Mouse (Mus musculus) liver, embryonic 11.5 days (tissue): ENCODE data around the gene Art1. TPM values are rescaled to one million over a fixed set of nuclear protein-coding genes. Genes with fewer than 3 reads are reported as not detected.

Source experiments
- ATAC-seq: fragments of 200-750 bp; cut with Nextera tagmentation; replicated peaks from 2 replicates; pipeline ENCODE4 v1.8.0; 2017; ENCODE audit warnings: moderate number of reproducible peaks, mild to moderate bottlenecking, moderate TSS enrichment, moderate library complexity; ENCODE audit not compliant: low FRiP score
- DNase-seq: peaks from one replicate; pipeline ENCODE4 v3.0.0-alpha.2; 2017; ENCODE audit warnings: low spot score
- H3K27ac ChIP-seq: fragments of 300-500 bp; sonication (generic); 2 replicates; pipeline ENCODE4 v1.5.1; 2014; ENCODE audit warnings: mild to moderate bottlenecking, low read depth, low read length, control low read depth
- H3K27me3 ChIP-seq: fragments of 300-500 bp; sonication (generic); replicated peaks from 2 replicates; pipeline ENCODE4 v1.6.1; 2014; ENCODE audit warnings: low read length, mixed read lengths; ENCODE audit not compliant: control insufficient read depth, insufficient read depth
- H3K36me3 ChIP-seq: fragments of 300-500 bp; sonication (generic); 2 replicates; pipeline ENCODE4 v1.6.1; 2014; ENCODE audit warnings: mild to moderate bottlenecking, low read length, moderate library complexity, mixed read lengths; ENCODE audit not compliant: control insufficient read depth, insufficient read depth
- H3K4me1 ChIP-seq: fragments of 300-500 bp; sonication (generic); replicated peaks from 2 replicates; pipeline ENCODE4 v1.6.1; 2014; ENCODE audit warnings: low read length, mixed read lengths; ENCODE audit not compliant: control insufficient read depth, insufficient read depth
- H3K4me2 ChIP-seq: fragments of 300-500 bp; sonication (generic); 2 replicates; pipeline ENCODE4 v1.6.1; 2014; ENCODE audit warnings: mild to moderate bottlenecking, control low read depth, moderate library complexity
- H3K4me3 ChIP-seq: fragments of 300-500 bp; sonication (generic); 2 replicates; pipeline ENCODE4 v1.5.1; 2014; ENCODE audit warnings: low read depth, low read length, control low read depth
- H3K9ac ChIP-seq: fragments of 300-500 bp; sonication (generic); 2 replicates; pipeline ENCODE4 v1.6.1; 2014; ENCODE audit warnings: low read depth, low read length, control low read depth
- H3K9me3 ChIP-seq: fragments of 300-500 bp; sonication (generic); 2 replicates; pipeline ENCODE4 v1.6.1; 2016; ENCODE audit warnings: low read length, inconsistent platforms, mixed read lengths; ENCODE audit not compliant: control insufficient read depth
- WGBS: fragments of 180-500 bp; shearing (Covaris S2); extraction: QIAGEN DNeasy Blood & Tissue Kit; methylation state at CpG from one replicate; pipeline ENCODE4 v1.1.7; 2014; 5-methylcytosine and 5-hydroxymethylcytosine counted together
- polyA plus RNA-seq: library from polyadenylated mRNA; unstranded; fragments of >200 nt; fragmentation: Nextera tagmentation; extraction: Ambion mirVana; gene quantifications from 2 replicates; pipeline ENCODE4 v1.2.1, GENCODE M21; 2014

The Art1 gene
- polyA plus RNA-seq, 1 experiment from 2014 or later: 1.1 TPM

DNA sequence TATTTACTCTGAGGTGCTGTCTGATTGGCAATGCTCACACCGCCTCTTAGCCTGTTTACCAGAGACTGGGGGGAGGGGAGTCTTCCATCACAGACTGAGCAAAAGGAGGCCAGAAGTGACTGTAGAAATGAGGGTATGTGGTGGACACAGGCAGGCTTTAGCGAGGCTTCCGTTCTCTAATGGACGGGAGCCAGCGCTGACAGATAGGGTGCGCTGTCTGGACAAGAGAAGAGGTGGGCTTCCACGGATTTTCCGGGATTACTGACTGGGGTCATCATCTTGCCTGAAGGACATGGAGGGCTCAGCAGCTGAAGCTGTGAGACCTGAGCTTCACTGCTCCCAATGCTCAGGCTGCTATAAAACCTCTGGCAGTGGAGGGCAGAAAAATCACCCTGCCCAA lies 698 bp downstream of the Art1 start:
- Histone ChIP-seq H3K9ac (no peak overlapping the region), H3K36me3 (no peaks in the 10 kb centered on the region), H3K27me3 (peaks cover 8% of the 10 kb centered on the region), H3K4me2 (no peak overlapping the region), H3K27ac (no peak overlapping the region), H3K4me1 (peaks cover 18% of the 10 kb centered on the region), H3K4me3 (no peak overlapping the region), H3K9me3 (no peaks in the 10 kb centered on the region)
- WGBS: 51% methylated on average over 8 of the region's 8 CpGs
- ATAC-seq: no peak
- DNase-seq: no peak

DNA sequence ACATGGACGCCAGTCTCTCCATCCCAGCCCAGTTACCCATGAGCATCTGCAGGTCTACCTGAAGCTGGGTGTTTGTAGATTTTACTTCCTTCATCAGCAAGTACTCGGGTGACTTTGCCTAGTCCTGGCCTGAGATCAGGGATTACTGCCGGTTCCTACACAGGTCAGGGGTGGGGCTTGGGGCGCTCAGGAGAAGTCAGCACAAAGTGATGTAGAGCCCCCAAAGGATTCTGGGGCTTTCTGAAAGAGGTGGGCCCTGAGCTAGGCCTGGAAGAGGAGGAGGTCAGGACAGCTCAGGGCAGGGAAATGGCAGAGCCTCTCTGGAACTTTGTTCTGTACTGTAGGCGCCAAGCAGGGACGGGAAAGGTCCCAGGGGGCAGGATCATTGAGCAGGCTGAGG lies 1.2 kb downstream of the Art1 start:
- H3K27ac ChIP-seq: no peak overlapping the region
- WGBS: 51% methylated on average over 6 of the region's 6 CpGs
- no peaks in the 10 kb centered on the region for H3K9me3 ChIP-seq
- no peak overlapping the region for H3K9ac ChIP-seq
- H3K4me1 ChIP-seq: peaks cover 18% of the 10 kb centered on the region
- no peak overlapping the region for H3K4me3 ChIP-seq
- H3K27me3 ChIP-seq: peaks cover 8% of the 10 kb centered on the region
- DNase-seq (no peak), ATAC-seq (peak; percentile 22; the same call in 1 of the 2 replicates)
- H3K4me2 ChIP-seq: no peak overlapping the region
- H3K36me3 ChIP-seq: no peaks in the 10 kb centered on the region

DNA sequence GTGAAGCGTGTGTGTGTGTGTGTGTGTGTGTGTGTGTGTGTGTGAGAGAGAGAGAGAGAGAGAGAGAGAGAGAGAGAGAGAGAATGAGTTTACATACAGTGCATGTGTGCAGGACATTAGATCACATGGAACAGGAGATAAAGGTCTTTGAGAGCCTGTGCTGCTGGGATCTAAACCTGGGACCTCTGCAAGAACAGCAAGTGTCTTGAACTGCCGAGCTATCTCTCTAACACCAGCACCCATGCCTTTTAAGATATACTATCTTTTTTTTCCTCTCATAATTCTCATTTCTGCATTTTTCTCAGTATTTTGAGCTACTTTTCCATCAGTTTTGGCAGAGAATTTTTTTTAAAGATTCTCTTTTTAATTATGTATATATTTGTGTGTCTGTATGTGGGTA lies 2.0 kb downstream of the Art1 start:
- H3K27ac ChIP-seq: no peak overlapping the region
- 45% methylated on average over 2 of the region's 2 CpGs for WGBS
- H3K27me3 ChIP-seq: peaks cover 8% of the 10 kb centered on the region
- H3K4me2 ChIP-seq: no peak overlapping the region
- H3K9ac ChIP-seq: no peak overlapping the region
- no peak overlapping the region for H3K4me3 ChIP-seq
- H3K4me1 ChIP-seq: peaks cover 18% of the 10 kb centered on the region
- no peaks in the 10 kb centered on the region for H3K36me3 ChIP-seq
- DNase-seq: no peak
- ATAC-seq: peak; percentile 79
- no peaks in the 10 kb centered on the region for H3K9me3 ChIP-seq

DNA sequence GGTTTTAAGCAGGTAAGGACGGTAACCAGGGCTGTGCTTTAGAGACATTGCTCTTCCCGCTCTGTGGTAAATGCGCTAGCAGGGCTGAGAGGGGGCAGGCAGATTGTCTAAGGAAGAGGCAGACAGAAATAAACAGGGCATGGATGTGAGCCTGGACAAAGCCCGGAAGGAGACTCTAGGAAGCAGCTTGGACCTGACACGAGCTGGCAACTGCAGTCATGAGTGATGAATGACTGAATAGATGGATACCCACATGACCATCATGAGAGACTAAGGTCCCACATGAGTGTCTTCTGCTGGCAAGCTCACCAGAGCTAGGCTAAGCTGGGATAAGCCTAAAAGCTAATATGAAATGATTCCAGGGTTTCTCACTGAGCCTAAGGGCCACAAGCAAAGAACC lies 2.6 kb downstream of the Art1 start:
- peaks cover 3% of the 10 kb centered on the region; the same call in 1 of the 2 replicates for H3K27me3 ChIP-seq
- H3K4me2 ChIP-seq: no peak overlapping the region
- no peaks in the 10 kb centered on the region for H3K36me3 ChIP-seq
- H3K9ac ChIP-seq: no peak overlapping the region
- no peak overlapping the region for H3K27ac ChIP-seq
- H3K4me1 ChIP-seq: peaks cover 18% of the 10 kb centered on the region
- WGBS: 63% methylated on average over 5 of the region's 5 CpGs
- H3K9me3 ChIP-seq: no peaks in the 10 kb centered on the region
- no peak for ATAC-seq
- no peak for DNase-seq
- H3K4me3 ChIP-seq: no peak overlapping the region

DNA sequence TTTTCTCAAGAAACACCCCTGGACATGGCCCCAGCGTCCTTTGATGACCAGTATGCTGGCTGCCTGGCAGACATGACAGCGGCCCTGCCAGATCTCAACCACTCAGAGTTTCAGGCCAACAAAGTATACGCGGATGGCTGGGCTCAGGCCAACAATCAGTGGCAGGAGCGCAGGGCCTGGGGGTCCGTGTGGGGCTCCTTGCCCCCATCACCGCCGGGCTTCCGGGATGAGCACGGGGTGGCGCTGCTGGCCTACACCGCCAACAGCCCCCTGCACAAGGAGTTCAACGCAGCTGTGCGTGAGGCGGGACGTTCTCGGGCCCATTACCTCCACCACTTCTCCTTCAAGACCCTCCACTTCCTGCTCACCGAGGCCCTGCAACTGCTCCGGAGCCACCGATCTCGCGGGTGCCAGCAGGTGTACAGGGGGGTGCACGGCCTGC lies 5.2 kb downstream of the Art1 start:
- peak overlapping the region; percentile 34 for H3K4me3 ChIP-seq
- peaks cover 9% of the 10 kb centered on the region; the same call in 1 of the 2 replicates for H3K4me1 ChIP-seq

DNA sequence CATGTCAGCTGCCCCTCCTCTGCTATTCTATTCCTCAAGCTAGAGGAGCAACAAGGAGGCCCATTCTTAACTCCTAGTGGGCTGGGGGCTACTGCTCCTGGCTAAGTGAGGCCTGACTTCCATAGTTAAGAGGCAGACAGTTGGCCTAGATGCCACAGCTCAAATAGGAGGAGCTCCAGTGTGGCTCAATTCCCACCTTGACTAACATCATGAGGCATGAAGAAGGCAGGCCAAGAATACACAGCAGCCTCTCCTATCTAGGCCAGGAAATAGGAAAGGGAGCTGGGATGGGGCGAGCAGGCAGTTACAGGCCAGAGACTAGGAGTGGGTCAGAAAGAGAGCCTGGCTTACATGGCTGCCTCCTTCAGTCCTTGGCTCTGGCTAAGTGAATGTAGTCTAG lies 6.7 kb downstream of the Art1 start:
- 71% methylated on average over 1 of the region's 1 CpGs for WGBS
- Histone ChIP-seq H3K4me3 (no peak overlapping the region), H3K4me1 (peaks cover 4% of the 10 kb centered on the region)

More for the DNA sequence above, 5.2 kb downstream of the Art1 start:
- H3K27ac ChIP-seq: no peak overlapping the region
- 14% methylated on average over 23 of the region's 23 CpGs for WGBS
- H3K27me3 ChIP-seq: no peaks in the 10 kb centered on the region
- ATAC-seq (no peak), DNase-seq (no peak)
- H3K9ac ChIP-seq: peak overlapping the region; percentile 44; the same call in 1 of the 2 replicates
- peak overlapping the region; percentile 62 for H3K4me2 ChIP-seq
- H3K9me3 ChIP-seq: no peaks in the 10 kb centered on the region
- H3K36me3 ChIP-seq: no peaks in the 10 kb centered on the region

DNA sequence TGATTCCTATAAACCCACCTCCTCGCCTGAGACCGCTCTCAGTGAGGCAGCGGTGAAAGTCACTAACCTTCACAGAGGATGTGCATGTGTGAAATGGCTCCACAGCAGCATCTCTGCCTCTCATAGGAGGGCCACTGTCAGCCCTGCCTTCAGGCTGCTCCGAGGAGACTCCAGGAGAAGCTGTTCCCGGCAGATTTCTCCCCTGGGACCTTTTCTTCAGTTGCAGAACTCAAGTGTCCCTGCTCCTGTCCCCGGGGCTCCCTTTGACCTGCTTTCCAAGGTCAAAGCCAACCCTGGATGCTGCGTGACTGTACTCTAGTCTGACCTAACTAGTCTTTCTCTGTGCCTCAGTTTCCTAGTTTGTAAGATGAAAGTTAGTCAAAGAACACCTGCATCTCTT lies 7.6 kb downstream of the Art1 start, which contains the start of gene Art5:
Art5 (minus strand) TSS at position 319 of the 400 bp plus-strand sequence.
- Histone ChIP-seq H3K4me1 (peaks cover 4% of the 10 kb centered on the region), H3K4me2 (no peak within 1 kb of the TSS), H3K36me3 (no peaks in the 10 kb centered on the region), H3K27ac (no peak within 1 kb of the TSS), H3K4me3 (no peak within 1 kb of the TSS), H3K9ac (no peak within 1 kb of the TSS), H3K27me3 (0 out of 2 replicates have a peak, but pooled peaks cover 7% of the 10 kb centered on the region), H3K9me3 (no peaks in the 10 kb centered on the region)
- 75% methylated on average over 7 of the region's 7 CpGs for WGBS
- ATAC-seq (no peak), DNase-seq (no peak)

More for the DNA sequence above, 6.7 kb downstream of the Art1 start:
- no peaks in the 10 kb centered on the region for H3K9me3 ChIP-seq
- H3K36me3 ChIP-seq: no peaks in the 10 kb centered on the region
- H3K4me2 ChIP-seq: no peak overlapping the region
- ATAC-seq (no peak), DNase-seq (no peak)
- no peak overlapping the region for H3K9ac ChIP-seq
- H3K27ac ChIP-seq: no peak overlapping the region
- 0 out of 2 replicates have a peak, but pooled peaks cover 4% of the 10 kb centered on the region for H3K27me3 ChIP-seq

DNA sequence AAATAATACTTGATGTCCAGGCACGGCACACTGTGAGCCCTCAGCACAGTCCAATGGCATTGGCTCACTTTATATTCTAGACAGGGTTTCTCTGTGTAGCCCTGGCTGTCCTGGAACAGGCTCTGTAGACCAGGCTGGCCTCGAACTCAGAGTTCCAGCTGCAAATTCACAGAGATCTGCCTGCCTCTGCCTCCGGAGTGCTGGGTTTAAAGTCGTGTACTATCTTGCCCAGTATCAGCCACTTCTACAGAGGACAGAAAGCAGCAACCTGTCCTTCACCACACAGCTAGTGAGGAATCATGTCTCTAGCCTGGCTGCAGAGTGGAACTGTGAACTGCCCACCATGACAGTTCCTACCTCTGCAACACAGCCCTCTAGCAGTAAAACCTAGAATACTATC lies 8.2 kb downstream of the Art1 start:
- Histone ChIP-seq H3K4me2 (no peak overlapping the region), H3K9ac (no peak overlapping the region), H3K4me1 (peaks cover 4% of the 10 kb centered on the region), H3K36me3 (no peaks in the 10 kb centered on the region), H3K27me3 (0 out of 2 replicates have a peak, but pooled peaks cover 7% of the 10 kb centered on the region), H3K27ac (no peak overlapping the region), H3K9me3 (no peaks in the 10 kb centered on the region), H3K4me3 (no peak overlapping the region)
- ATAC-seq (no peak), DNase-seq (no peak)
- 73% methylated on average over 4 of the region's 4 CpGs for WGBS

DNA sequence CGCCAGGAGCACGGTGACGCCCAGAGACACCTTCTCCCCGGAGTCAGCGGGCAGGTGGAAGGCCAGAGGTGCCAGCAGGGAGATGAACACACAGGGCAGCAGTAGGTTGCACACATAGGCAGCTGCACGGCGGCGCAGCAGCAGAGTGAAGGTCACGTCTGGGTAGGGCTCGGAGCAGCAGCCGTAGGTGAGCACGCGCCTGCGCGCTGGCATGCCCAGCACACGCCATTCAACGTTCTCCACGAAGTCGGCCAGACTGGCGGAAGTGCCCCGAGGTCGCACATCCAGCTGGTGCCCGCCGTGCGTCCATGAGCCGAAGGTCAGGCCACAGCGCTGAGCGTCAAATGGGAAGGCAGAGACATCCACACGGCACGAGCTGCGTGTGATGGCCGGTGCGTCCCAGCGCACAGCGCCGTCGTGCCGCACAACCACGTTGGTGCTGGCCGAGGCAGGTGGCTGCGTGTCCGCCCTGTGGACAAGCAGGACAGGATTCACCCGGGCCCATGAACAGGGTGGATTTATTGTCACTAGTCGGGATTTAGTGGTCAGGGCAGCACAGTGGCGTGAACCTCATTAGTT lies 11.7 kb downstream of the Art1 start:
- WGBS: 67% methylated on average over 45 of the region's 45 CpGs
- H3K4me3 ChIP-seq: no peak overlapping the region
- no peak for ATAC-seq

More for the DNA sequence above, 11.7 kb downstream of the Art1 start:
- Histone ChIP-seq H3K4me2 (no peak overlapping the region), H3K27me3 (0 out of 2 replicates have a peak, but pooled peaks cover 7% of the 10 kb centered on the region), H3K4me1 (no peaks in the 10 kb centered on the region; the same call in 1 of the 2 replicates), H3K9me3 (no peaks in the 10 kb centered on the region), H3K36me3 (no peaks in the 10 kb centered on the region; the same call in 1 of the 2 replicates), H3K9ac (no peak overlapping the region), H3K27ac (no peak overlapping the region)
- DNase-seq: no peak
